Mouse (Mus musculus): ENCODE measurements at regions not wholly inside any gene's neighbourhood (a gene's known extent, or its start where the extent isn't known, plus 50 kb on each side); places are given as distances from the start of the nearest gene placed in this dataset.

- H3K4me3 ChIP-seq (replicated peaks; ENCODE audit: low read length), result no peak overlapping the region
- H3K4me2 ChIP-seq (replicated peaks), result no peak overlapping the region
- H3K9ac ChIP-seq, result no peak overlapping the region
- no peaks in the 10 kb centered on the region for H3K9me3 ChIP-seq (ENCODE audit: control insufficient read depth, low read length)
- H3K36me3 ChIP-seq (replicated peaks; ENCODE audit: control insufficient read depth, insufficient read depth), result no peaks in the 10 kb centered on the region
- H3K4me1 ChIP-seq (replicated peaks; ENCODE audit: control insufficient read depth, insufficient read depth, low read length), result no peaks in the 10 kb centered on the region
- no peak for DNase-seq (ENCODE audit: low spot score)
- no peaks in the 10 kb centered on the region for H3K27me3 ChIP-seq (ENCODE audit: control insufficient read depth, insufficient read depth, low read length)
- ATAC-seq (ENCODE audit: low FRiP score), result no peak
- no peak overlapping the region for H3K27ac ChIP-seq
Observed at GRCm38 (mm10) chr1:143946933-143947332, 57.0 kb downstream of the Rgs2 start.

- WGBS, result 53% methylated on average over 5 of the region's 5 CpGs
- Histone ChIP-seq H3K4me1 (replicated peaks; ENCODE audit: control insufficient read depth, insufficient read depth, low read length) (0 out of 2 replicates have a peak, but pooled peaks cover 5% of the 10 kb centered on the region), H3K4me2 (replicated peaks) (no peak overlapping the region), H3K9me3 (ENCODE audit: control insufficient read depth, low read length) (no peaks in the 10 kb centered on the region), H3K27me3 (ENCODE audit: control insufficient read depth, insufficient read depth, low read length) (no peaks in the 10 kb centered on the region), H3K36me3 (replicated peaks; ENCODE audit: control insufficient read depth, insufficient read depth) (no peaks in the 10 kb centered on the region), H3K9ac (no peak overlapping the region), H3K27ac (no peak overlapping the region), H3K4me3 (replicated peaks; ENCODE audit: low read length) (no peak overlapping the region)
- DNase-seq (ENCODE audit: low spot score), result peak; percentile 36
- ATAC-seq (ENCODE audit: low FRiP score), result peak; percentile 69; the same call in 1 of the 2 replicates
Observed at GRCm38 (mm10) chr1:143941465-143941864, 62.5 kb downstream of the Rgs2 start.

DNA sequence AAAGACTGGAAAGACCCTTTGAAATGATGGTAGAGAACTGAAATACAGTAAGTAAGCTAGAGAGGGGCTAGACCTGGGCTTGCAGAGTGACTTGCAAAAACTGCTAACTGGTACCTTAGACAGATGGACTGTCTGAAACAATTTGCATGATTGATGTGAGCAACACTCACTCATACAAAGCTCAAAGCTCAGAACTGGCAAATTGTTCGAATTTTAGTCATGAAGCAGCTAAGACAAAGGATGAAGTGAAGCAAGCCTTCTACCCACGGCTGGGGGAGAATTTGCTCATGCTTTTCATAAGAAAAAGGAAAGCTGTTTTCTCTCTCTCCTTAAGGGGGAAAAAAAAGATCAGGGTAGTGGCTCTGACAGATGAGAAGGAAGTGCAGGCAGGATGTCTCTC lies 64.5 kb downstream of the Rgs2 start:
- Histone ChIP-seq H3K4me2 (replicated peaks) (no peak overlapping the region), H3K9me3 (ENCODE audit: control insufficient read depth, low read length) (no peaks in the 10 kb centered on the region), H3K36me3 (replicated peaks; ENCODE audit: control insufficient read depth, insufficient read depth) (no peaks in the 10 kb centered on the region), H3K9ac (no peak overlapping the region), H3K4me3 (replicated peaks; ENCODE audit: low read length) (no peak overlapping the region), H3K27ac (no peak overlapping the region), H3K4me1 (replicated peaks; ENCODE audit: control insufficient read depth, insufficient read depth, low read length) (0 out of 2 replicates have a peak, but pooled peaks cover 5% of the 10 kb centered on the region), H3K27me3 (ENCODE audit: control insufficient read depth, insufficient read depth, low read length) (no peaks in the 10 kb centered on the region)
- DNase-seq (ENCODE audit: low spot score) (no peak), ATAC-seq (ENCODE audit: low FRiP score) (no peak)
- 47% methylated on average over 2 of the region's 2 CpGs for WGBS

- peak; percentile 56; the same call in 1 of the 2 replicates for ATAC-seq (ENCODE audit: low FRiP score)
Observed at GRCm38 (mm10) chr1:143938569-143938968, 65.4 kb downstream of the Rgs2 start.

DNA sequence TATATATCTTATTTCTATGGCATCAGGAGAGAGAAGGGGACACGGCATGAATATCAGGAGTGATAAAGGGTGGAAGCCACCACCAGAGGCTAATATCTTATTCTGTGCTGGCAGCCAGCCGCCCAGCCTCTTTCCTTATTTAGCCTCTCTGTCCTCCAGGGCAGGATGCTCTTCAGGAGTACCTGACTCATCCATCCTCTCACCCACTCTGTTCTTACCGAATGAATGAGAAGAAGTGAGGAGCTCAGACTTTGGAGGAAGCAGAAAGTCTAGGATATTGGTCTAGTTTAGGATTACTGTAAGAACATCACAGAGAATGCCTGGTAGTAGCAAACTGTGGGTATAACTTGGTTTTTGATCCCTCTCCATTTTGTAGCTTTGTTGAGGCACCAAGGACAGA lies 73.2 kb downstream of the Rgs2 start:
- Histone ChIP-seq H3K27ac (no peak overlapping the region), H3K9me3 (ENCODE audit: control insufficient read depth, low read length) (no peaks in the 10 kb centered on the region), H3K4me3 (replicated peaks; ENCODE audit: low read length) (no peak overlapping the region), H3K27me3 (ENCODE audit: control insufficient read depth, insufficient read depth, low read length) (no peaks in the 10 kb centered on the region), H3K9ac (no peak overlapping the region), H3K4me2 (replicated peaks) (no peak overlapping the region), H3K36me3 (replicated peaks; ENCODE audit: control insufficient read depth, insufficient read depth) (no peaks in the 10 kb centered on the region), H3K4me1 (replicated peaks; ENCODE audit: control insufficient read depth, insufficient read depth, low read length) (no peaks in the 10 kb centered on the region)
- no peak for ATAC-seq (ENCODE audit: low FRiP score)
- no peak for DNase-seq (ENCODE audit: low spot score)
- WGBS, result 84% methylated on average over 3 of the region's 3 CpGs

More at GRCm38 (mm10) chr1:143938569-143938968, 65.4 kb downstream of the Rgs2 start:
- H3K4me1 ChIP-seq (replicated peaks; ENCODE audit: control insufficient read depth, insufficient read depth, low read length), result 0 out of 2 replicates have a peak, but pooled peaks cover 5% of the 10 kb centered on the region
- 49% methylated on average over 3 of the region's 3 CpGs for WGBS
- no peaks in the 10 kb centered on the region for H3K36me3 ChIP-seq (replicated peaks; ENCODE audit: control insufficient read depth, insufficient read depth)
- H3K27ac ChIP-seq, result peak overlapping the region; percentile 68
- no peak overlapping the region for H3K9ac ChIP-seq
- no peaks in the 10 kb centered on the region for H3K27me3 ChIP-seq (ENCODE audit: control insufficient read depth, insufficient read depth, low read length)
- H3K9me3 ChIP-seq (ENCODE audit: control insufficient read depth, low read length), result no peaks in the 10 kb centered on the region
- DNase-seq (ENCODE audit: low spot score), result no peak
- H3K4me2 ChIP-seq (replicated peaks), result no peak overlapping the region
- H3K4me3 ChIP-seq (replicated peaks; ENCODE audit: low read length), result no peak overlapping the region

DNA sequence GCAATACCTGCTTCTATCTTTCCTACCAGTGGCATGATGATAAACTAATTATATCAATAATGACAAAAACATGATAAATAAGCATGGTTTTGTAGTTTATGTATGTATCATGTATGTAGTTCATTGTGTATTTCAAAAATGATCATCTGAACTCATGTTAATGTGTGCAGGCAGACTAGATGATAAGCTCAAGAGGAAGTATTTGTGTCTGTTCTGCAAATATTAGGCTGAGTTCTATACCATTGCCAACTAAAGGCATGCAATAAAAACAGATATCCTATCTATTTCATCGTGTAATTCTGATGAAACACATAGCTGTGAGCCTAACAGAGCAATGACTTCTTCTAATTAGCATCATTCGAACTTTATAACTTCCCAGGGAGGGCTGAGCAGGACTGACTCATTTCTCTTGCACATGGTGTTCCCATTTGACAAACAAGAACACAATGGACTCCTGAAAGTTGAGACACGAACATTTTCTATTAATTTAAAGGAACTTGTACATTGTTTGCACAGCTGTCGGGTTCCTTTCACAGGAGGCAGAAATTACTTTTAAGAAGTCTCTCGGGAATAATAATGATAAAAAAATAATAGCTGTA lies 74.3 kb downstream of the Rgs2 start:
- no peak overlapping the region for H3K27ac ChIP-seq
- no peak for ATAC-seq (ENCODE audit: low FRiP score)
- no peaks in the 10 kb centered on the region for H3K9me3 ChIP-seq (ENCODE audit: control insufficient read depth, low read length)
- H3K4me1 ChIP-seq (replicated peaks; ENCODE audit: control insufficient read depth, insufficient read depth, low read length), result no peaks in the 10 kb centered on the region
- H3K36me3 ChIP-seq (replicated peaks; ENCODE audit: control insufficient read depth, insufficient read depth), result no peaks in the 10 kb centered on the region
- H3K4me3 ChIP-seq (replicated peaks; ENCODE audit: low read length), result no peak overlapping the region
- no peaks in the 10 kb centered on the region for H3K27me3 ChIP-seq (ENCODE audit: control insufficient read depth, insufficient read depth, low read length)
- DNase-seq (ENCODE audit: low spot score), result no peak
- 68% methylated on average over 5 of the region's 5 CpGs for WGBS
- H3K9ac ChIP-seq, result no peak overlapping the region
- H3K4me2 ChIP-seq (replicated peaks), result no peak overlapping the region

DNA sequence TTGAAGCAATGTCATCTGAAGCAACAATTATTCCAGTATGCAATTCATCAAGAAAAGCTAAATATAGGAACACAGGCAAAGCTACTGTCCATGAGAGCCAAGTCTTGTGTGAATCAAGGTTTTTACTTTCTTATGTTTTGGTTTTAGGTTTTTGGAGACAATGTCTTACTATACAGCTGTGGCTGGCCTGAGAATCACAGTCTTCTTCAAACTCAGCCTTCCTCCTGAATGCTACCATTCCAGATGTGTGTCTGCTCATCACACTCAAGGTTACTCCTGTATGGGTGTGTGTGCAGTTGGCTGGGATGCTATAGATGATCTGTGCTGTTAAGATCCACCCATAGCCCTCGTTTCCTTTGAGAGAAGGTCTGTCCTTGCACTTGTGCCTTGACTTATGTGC lies 81.5 kb downstream of the Rgs2 start:
- no peak overlapping the region for H3K4me3 ChIP-seq (replicated peaks; ENCODE audit: low read length)
- WGBS, result 60% methylated on average over 1 of the region's 1 CpGs
- no peaks in the 10 kb centered on the region for H3K9me3 ChIP-seq (ENCODE audit: control insufficient read depth, low read length)
- H3K9ac ChIP-seq, result no peak overlapping the region
- no peak overlapping the region for H3K4me2 ChIP-seq (replicated peaks)
- ATAC-seq (ENCODE audit: low FRiP score), result no peak
- no peak overlapping the region for H3K27ac ChIP-seq
- H3K36me3 ChIP-seq (replicated peaks; ENCODE audit: control insufficient read depth, insufficient read depth), result no peaks in the 10 kb centered on the region
- peaks cover 14% of the 10 kb centered on the region; the same call in 1 of the 2 replicates for H3K4me1 ChIP-seq (replicated peaks; ENCODE audit: control insufficient read depth, insufficient read depth, low read length)
- no peaks in the 10 kb centered on the region for H3K27me3 ChIP-seq (ENCODE audit: control insufficient read depth, insufficient read depth, low read length)
- no peak for DNase-seq (ENCODE audit: low spot score)

DNA sequence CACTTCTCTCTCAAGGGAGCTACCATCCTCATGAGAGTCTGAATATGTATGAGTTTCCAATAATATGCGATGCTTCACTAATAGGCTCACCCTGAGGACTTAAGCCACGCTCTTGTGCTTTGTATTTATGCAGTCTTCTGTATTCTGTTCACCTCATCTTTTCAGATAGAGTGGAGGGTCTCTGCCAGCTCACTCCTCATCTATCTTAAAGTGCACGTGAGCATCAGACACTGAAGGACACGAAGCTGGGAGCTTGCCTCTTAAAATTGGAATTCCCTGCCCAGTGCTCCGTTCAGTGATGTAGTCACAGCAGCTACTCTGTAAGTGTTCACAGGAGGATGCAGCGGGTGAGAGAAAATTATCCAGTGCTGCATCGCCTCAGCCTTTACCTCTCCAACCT lies 83.7 kb downstream of the Rgs2 start:
- Histone ChIP-seq H3K27me3 (ENCODE audit: control insufficient read depth, insufficient read depth, low read length) (no peaks in the 10 kb centered on the region), H3K4me3 (replicated peaks; ENCODE audit: low read length) (no peak overlapping the region), H3K36me3 (replicated peaks; ENCODE audit: control insufficient read depth, insufficient read depth) (no peaks in the 10 kb centered on the region), H3K9me3 (ENCODE audit: control insufficient read depth, low read length) (no peaks in the 10 kb centered on the region), H3K4me2 (replicated peaks) (peak overlapping the region; percentile 19; the same call in 1 of the 2 replicates), H3K9ac (0 out of 2 replicates have a peak overlapping the region, but pooled peaks have one; percentile 3), H3K27ac (no peak overlapping the region), H3K4me1 (replicated peaks; ENCODE audit: control insufficient read depth, insufficient read depth, low read length) (peaks cover 14% of the 10 kb centered on the region; the same call in 1 of the 2 replicates)
- ATAC-seq (ENCODE audit: low FRiP score) (0 out of 2 replicates have a peak, but pooled peaks have one; percentile 48), DNase-seq (ENCODE audit: low spot score) (no peak)
- 25% methylated on average over 7 of the region's 7 CpGs for WGBS

DNA sequence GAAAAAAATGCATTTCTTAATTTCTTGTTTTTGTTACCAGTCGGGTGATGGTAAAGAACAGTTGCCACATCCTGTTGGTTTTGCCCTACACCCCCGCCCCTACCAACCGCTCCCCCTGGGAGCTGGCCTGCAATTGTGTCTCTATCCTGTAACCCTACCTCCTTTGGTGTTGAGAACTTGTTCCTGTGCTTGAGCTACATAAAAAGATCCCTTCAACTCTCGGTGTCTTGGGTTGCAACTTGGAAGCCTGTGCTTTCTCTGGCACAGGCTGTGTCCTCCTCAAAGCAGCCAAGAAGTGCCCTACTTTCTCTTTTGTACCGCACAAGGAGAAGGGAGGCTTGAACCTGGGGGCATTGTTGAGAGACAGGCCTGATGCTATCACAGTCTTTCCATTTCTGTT lies 85.0 kb downstream of the Rgs2 start:
- no peak overlapping the region for H3K9ac ChIP-seq
- no peak for ATAC-seq (ENCODE audit: low FRiP score)
- no peaks in the 10 kb centered on the region for H3K36me3 ChIP-seq (replicated peaks; ENCODE audit: control insufficient read depth, insufficient read depth)
- H3K4me1 ChIP-seq (replicated peaks; ENCODE audit: control insufficient read depth, insufficient read depth, low read length), result peaks cover 14% of the 10 kb centered on the region; the same call in 1 of the 2 replicates
- H3K4me2 ChIP-seq (replicated peaks), result no peak overlapping the region
- no peak overlapping the region for H3K4me3 ChIP-seq (replicated peaks; ENCODE audit: low read length)
- DNase-seq (ENCODE audit: low spot score), result no peak
- no peak overlapping the region for H3K27ac ChIP-seq
- H3K9me3 ChIP-seq (ENCODE audit: control insufficient read depth, low read length), result no peaks in the 10 kb centered on the region
- WGBS, result 90% methylated on average over 5 of the region's 5 CpGs
- H3K27me3 ChIP-seq (ENCODE audit: control insufficient read depth, insufficient read depth, low read length), result no peaks in the 10 kb centered on the region
